Mouse (Mus musculus) ovary, adult 18-20 months (tissue): ENCODE data around the gene Rhod.
A peak's percentile ranks its signal among the peaks of the same experiment; 100 is the strongest.

Experiments used
- DNase-seq: peaks from one replicate; pipeline ENCODE4 v3.0.0; 2022; ENCODE audit warnings: low spot score, mixed read lengths

Gene Rhod

GRCm38 (mm10) chr19:4450666-4451065, 11.4 kb upstream of the Rhod start:
- no peak for DNase-seq

- DNase-seq: no peak
Measured at GRCm38 (mm10) chr19:4449230-4449629, 10.0 kb upstream of the Rhod start.

GRCm38 (mm10) chr19:4447445-4447844, 8.2 kb upstream of the Rhod start:
- no peak for DNase-seq

GRCm38 (mm10) chr19:4446661-4447420, 7.6 kb upstream of the Rhod start:
- no peak for DNase-seq

- peak; percentile 35 for DNase-seq
Measured at GRCm38 (mm10) chr19:4442408-4442807, 3.2 kb upstream of the Rhod start.

GRCm38 (mm10) chr19:4441621-4442161, 2.5 kb upstream of the Rhod start:
- peak; percentile 30 for DNase-seq

GRCm38 (mm10) chr19:4441090-4441591, 1.9 kb upstream of the Rhod start:
- DNase-seq: no peak

GRCm38 (mm10) chr19:4440222-4440621, 990 bp upstream of the Rhod start:
- DNase-seq: no peak

- DNase-seq: no peak
Measured at GRCm38 (mm10) chr19:4438791-4439160, 456 bp downstream of the Rhod start.

GRCm38 (mm10) chr19:4437886-4438285, 1.3 kb downstream of the Rhod start:
- no peak for DNase-seq

- DNase-seq: no peak
Measured at GRCm38 (mm10) chr19:4436254-4436653, 3.0 kb downstream of the Rhod start.

- no peak for DNase-seq
Measured at GRCm38 (mm10) chr19:4434999-4435398, 4.2 kb downstream of the Rhod start.

GRCm38 (mm10) chr19:4433756-4434155, 5.5 kb downstream of the Rhod start:
- DNase-seq: no peak

GRCm38 (mm10) chr19:4430091-4430620, 9.1 kb downstream of the Rhod start:
- no peak for DNase-seq

GRCm38 (mm10) chr19:4425610-4426366, 13.4 kb downstream of the Rhod start:
- no peak for DNase-seq

- no peak for DNase-seq
Measured at GRCm38 (mm10) chr19:4423021-4423420, 16.2 kb downstream of the Rhod start.

- no peak for DNase-seq
Measured at GRCm38 (mm10) chr19:4422581-4422980, 16.7 kb downstream of the Rhod start.

- DNase-seq: no peak
Measured at GRCm38 (mm10) chr19:4420153-4420910, 18.9 kb downstream of the Rhod start.

- no peak for DNase-seq
Measured at GRCm38 (mm10) chr19:4419711-4420110, 19.5 kb downstream of the Rhod start.

- no peak for DNase-seq
Measured at GRCm38 (mm10) chr19:4417713-4418112, 21.5 kb downstream of the Rhod start.

GRCm38 (mm10) chr19:4417183-4417582, 22.0 kb downstream of the Rhod start:
- DNase-seq: no peak

GRCm38 (mm10) chr19:4414631-4415030, 24.6 kb downstream of the Rhod start:
- DNase-seq: no peak
